Mouse (Mus musculus): ENCODE results near the gene Sfxn4. TPM values are rescaled to one million over a fixed set of nuclear protein-coding genes. Genes with fewer than 3 reads are reported as not detected.
A peak's percentile ranks its signal among the peaks of the same experiment; 100 is the strongest.

Gene Sfxn4
- total RNA-seq, 2 experiments from 2014 or later: 14.3 to 16.9 TPM

- no peak for TF ChIP-seq CTCF (conservative IDR thresholded peaks at IDR 0.05)
- H3K27ac ChIP-seq: no peak overlapping the region
- peak overlapping the region; percentile 98 for H3K4me3 ChIP-seq
- no peak for DNase-seq (ENCODE audit: low spot score in 2 of 2)
These were observed 72.9 kb downstream of the Sfxn4 start for GRCm38 (mm10) chr19:60788214-60788960.

GRCm38 (mm10) chr19:60787465-60788150 is 73.7 kb downstream of the Sfxn4 start:
- TF ChIP-seq CTCF (conservative IDR thresholded peaks at IDR 0.05): no peak
- Histone ChIP-seq H3K4me3 (no peak overlapping the region), H3K27ac (no peak overlapping the region)
- DNase-seq (ENCODE audit: low spot score in 2 of 2): no peak

Other genes starting within 250 kb of the Sfxn4 start
- gene Nanos1, start 105.5 kb downstream of the Sfxn4 start, total RNA-seq (2021): 10 to 100 TPM; 14.8 to 16.8 TPM
- 100 to 1,000 TPM; 105 to 106 TPM for gene Eif3a, start 70.8 kb downstream of the Sfxn4 start, total RNA-seq (2021)
- gene Fam45a, start 49.9 kb downstream of the Sfxn4 start, total RNA-seq (2021): 10 to 100 TPM; 42.7 to 47.7 TPM
- 10 to 100 TPM; 73.5 to 75.2 TPM for gene Prdx3, start 13.1 kb upstream of the Sfxn4 start, total RNA-seq (2021)
- 10 to 100 TPM; 10.4 to 11.5 TPM for gene Grk5, start 28.3 kb upstream of the Sfxn4 start, total RNA-seq (2021)